Mouse (Mus musculus) megakaryocyte-erythroid progenitor cell, adult 5 weeks (primary cell): ENCODE data around the gene Olfr574. TPM values are rescaled to one million over a fixed set of nuclear protein-coding genes. Genes with fewer than 3 reads are reported as not detected.

Experiments
- polyA plus RNA-seq: library from polyadenylated mRNA; stranded (reverse); fragments of >175 nt; gene quantifications from 2 replicates; pipeline ENCODE4 v1.2.3, GENCODE M21; 2012

Gene Olfr574
- polyA plus RNA-seq, result not detected in 2 replicates

GRCm38 (mm10) chr7:102948167-102948566 is at the start of gene Olfr574:
Gene Olfr574 (plus strand): TSS chr7:102948467.

GRCm38 (mm10) chr7:102917032-102917875 is 31.0 kb upstream of the Olfr574 start, which contains the start of gene Olfr571:
Gene Olfr571 (minus strand): TSS chr7:102917536.

GRCm38 (mm10) chr7:102924109-102924508 is 24.2 kb upstream of the Olfr574 start, which contains the start of gene Olfr572:
Gene Olfr572 (plus strand): TSS chr7:102924409.

GRCm38 (mm10) chr7:102942475-102942874 is 5.8 kb upstream of the Olfr574 start, which contains the start of gene Olfr573-ps1:
Gene Olfr573-ps1 (minus strand): TSS chr7:102942575.

GRCm38 (mm10) chr7:102958593-102958992 is 10.3 kb downstream of the Olfr574 start, which contains the start of gene Olfr575:
Gene Olfr575 (minus strand): TSS chr7:102958775.

GRCm38 (mm10) chr7:102962360-102962759 is 14.1 kb downstream of the Olfr574 start, which contains the start of gene Olfr576:
Gene Olfr576 (plus strand): TSS chr7:102962660.

GRCm38 (mm10) chr7:102975843-102976242 is 27.6 kb downstream of the Olfr574 start, which contains the start of gene Olfr577:
Gene Olfr577 (minus strand): TSS chr7:102975943.

GRCm38 (mm10) chr7:102989224-102989623 is 41.0 kb downstream of the Olfr574 start, which contains the start of gene Olfr578:
Gene Olfr578 (minus strand): TSS chr7:102989324.

Other genes starting within 250 kb of the Olfr574 start
- not detected in 2 replicates for gene Olfr558, start 246.3 kb upstream of the Olfr574 start, polyA plus RNA-seq
- gene Olfr33, start 229.4 kb upstream of the Olfr574 start, polyA plus RNA-seq, result not detected in 2 replicates
- gene Olfr559, start 221.0 kb upstream of the Olfr574 start, polyA plus RNA-seq, result not detected in 2 replicates
- gene Olfr560, start 189.1 kb upstream of the Olfr574 start, polyA plus RNA-seq, result not detected in 2 replicates
- 0.01 and 0.03 TPM in 2 replicates for gene Olfr78, start 189.0 kb upstream of the Olfr574 start, polyA plus RNA-seq
- not detected in 2 replicates for gene Olfr561, start 177.2 kb upstream of the Olfr574 start, polyA plus RNA-seq
- gene Olfr564, start 145.0 kb upstream of the Olfr574 start, polyA plus RNA-seq, result not detected in 2 replicates
- gene Olfr566, start 89.7 kb upstream of the Olfr574 start, polyA plus RNA-seq, result not detected in 2 replicates
- gene Olfr568, start 71.3 kb upstream of the Olfr574 start, polyA plus RNA-seq, result not detected in 2 replicates
- not detected in 2 replicates for gene Olfr569, start 57.6 kb upstream of the Olfr574 start, polyA plus RNA-seq
- gene Olfr570, start 53.9 kb upstream of the Olfr574 start, polyA plus RNA-seq, result not detected in 2 replicates
- gene Olfr571, start 30.9 kb upstream of the Olfr574 start, polyA plus RNA-seq, result not detected in 2 replicates
- gene Olfr572, start 24.1 kb upstream of the Olfr574 start, polyA plus RNA-seq, result not detected in 2 replicates
- gene Olfr573-ps1, start 5.9 kb upstream of the Olfr574 start, polyA plus RNA-seq, result not detected in 2 replicates
- not detected in 2 replicates for gene Olfr575, start 10.3 kb downstream of the Olfr574 start, polyA plus RNA-seq
- gene Olfr576, start 14.2 kb downstream of the Olfr574 start, polyA plus RNA-seq, result not detected in 2 replicates
- not detected in 2 replicates for gene Olfr577, start 27.5 kb downstream of the Olfr574 start, polyA plus RNA-seq
- gene Olfr578, start 40.9 kb downstream of the Olfr574 start, polyA plus RNA-seq, result not detected in 2 replicates
- gene Olfr582, start 89.6 kb downstream of the Olfr574 start, polyA plus RNA-seq, result not detected in 2 replicates
- gene Olfr583, start 102.8 kb downstream of the Olfr574 start, polyA plus RNA-seq, result not detected in 2 replicates
- not detected in 2 replicates for gene Olfr584, start 133.4 kb downstream of the Olfr574 start, polyA plus RNA-seq
- gene Olfr585, start 149.3 kb downstream of the Olfr574 start, polyA plus RNA-seq, result not detected in 2 replicates
- gene Olfr586, start 177.2 kb downstream of the Olfr574 start, polyA plus RNA-seq, result not detected in 2 replicates
- not detected in 2 replicates for gene Olfr588-ps1, start 192.4 kb downstream of the Olfr574 start, polyA plus RNA-seq
- gene Olfr589, start 207.9 kb downstream of the Olfr574 start, polyA plus RNA-seq, result not detected in 2 replicates
- not detected in 2 replicates for gene Olfr591, start 229.9 kb downstream of the Olfr574 start, polyA plus RNA-seq
- gene Olfr592, start 236.3 kb downstream of the Olfr574 start, polyA plus RNA-seq, result not detected in 2 replicates